Mouse (Mus musculus) monocyte, adult 2 months (primary cell): ENCODE measurements around the gene Sox11.

Source experiments
- DNase-seq, 2 experiments: peaks; one replicate each; pipeline ENCODE4 v3.0.0; 2022; ENCODE audit warnings: low spot score in 2 of 2, low read depth in 1 of 2

The Sox11 gene

DNA sequence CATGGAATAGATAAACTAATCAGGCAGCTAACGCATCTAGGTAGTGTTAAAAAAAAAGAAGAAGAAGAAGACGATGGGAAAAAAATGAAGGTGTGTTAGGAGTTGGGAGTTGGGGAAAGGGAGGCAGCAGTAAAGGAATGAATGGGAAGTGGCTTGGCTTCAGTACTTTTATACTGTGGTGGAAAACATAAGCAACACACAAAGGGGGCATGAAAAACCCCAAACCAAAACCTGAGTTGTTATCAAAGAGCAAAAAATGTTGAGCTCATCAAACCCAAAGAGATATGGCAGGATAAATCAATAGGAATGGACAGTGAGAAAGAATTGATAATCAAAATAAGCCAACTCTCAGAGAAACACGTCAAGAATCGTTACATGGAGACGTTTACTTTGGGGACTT lies 5.6 kb downstream of the Sox11 start:
- DNase-seq, result no peak

DNA sequence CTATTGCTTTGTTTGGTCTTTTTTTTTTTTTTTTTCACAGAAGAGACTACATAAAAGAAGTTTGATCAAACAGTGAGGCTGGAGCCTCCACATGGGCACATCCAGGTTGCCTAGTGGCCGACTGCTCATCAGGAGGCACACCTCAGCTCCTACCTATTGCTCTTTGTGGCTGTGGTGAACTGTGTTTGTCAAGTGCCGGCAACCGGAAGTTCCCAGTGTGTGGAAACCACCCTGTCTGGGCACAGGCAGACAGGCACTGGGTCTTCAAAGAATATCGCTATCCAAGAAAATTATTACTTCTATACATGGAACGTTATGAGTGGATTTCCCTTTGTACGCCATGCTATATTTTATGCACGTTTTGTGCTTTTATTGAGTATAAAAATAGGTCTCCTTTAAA lies 6.0 kb downstream of the Sox11 start:
- DNase-seq, result no peak

DNA sequence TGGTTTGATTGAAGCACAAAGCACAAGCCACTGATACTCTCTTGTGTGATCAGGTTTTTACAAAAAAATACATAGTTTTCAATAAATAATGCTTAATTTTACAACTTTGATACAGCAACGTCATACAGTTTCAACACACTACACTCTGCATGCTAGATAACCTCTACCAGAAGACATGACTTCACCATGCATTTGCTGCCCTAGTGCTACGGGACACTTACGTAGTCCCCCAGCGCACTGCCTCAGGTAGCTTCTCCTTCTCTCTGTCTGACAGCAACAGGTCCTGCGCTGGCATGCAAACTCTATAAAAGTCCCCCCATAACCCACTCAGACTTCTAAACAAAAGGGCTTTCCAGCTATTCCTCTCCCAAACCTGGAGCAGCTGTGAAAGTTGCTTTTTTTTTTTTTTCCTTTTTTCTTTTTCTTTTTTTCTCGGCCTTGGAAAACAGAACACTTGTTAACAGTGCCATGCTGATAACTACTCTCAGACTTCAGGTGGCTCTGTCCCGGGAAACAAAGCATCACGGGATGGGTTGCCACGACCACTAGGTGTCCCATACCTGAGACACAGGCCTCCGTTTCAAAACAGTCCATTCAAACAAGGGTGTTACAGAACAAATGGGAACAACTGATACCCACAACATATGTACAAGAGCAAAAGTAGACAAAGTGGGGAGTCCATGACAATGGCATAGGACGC lies 6.9 kb downstream of the Sox11 start:
- no peak for DNase-seq

DNA sequence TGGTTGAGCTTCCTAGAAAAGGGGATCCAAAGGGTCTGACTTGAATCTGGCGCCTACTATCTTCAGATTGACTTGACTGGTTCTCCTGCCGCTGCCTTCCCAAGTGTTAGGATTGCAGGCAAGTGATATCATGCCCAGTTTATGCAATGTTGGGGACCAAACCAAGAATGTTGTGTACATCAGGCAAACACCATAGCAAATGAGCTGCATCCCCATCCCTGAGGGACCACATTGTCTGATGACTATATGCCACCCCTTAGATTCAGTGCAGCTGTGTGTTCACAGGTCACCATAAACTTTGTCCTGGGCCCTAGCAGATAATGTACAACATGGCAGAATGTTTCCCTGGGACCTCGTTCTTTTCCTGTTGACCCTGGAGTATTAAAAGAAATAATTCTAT lies 8.8 kb downstream of the Sox11 start:
- no peak for DNase-seq

DNA sequence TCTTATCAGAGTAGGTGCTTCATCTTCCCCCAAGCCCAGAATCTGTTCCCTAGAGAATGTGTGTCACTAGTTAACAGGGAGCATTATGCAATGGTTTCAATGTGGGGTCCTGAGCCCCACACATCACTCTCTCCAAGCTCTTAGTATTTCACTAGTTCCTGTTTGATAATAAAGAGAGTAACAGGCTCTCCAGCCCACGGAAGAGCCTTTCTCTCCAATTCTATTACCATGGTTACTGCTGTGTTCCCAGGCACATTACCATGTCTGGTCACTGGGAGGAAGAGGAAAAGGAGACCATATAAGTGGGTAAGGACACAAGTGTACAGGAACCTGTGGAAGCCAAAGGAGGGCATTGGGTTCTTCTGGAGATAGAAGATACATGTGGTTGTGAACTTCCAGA lies 19.0 kb downstream of the Sox11 start:
- no peak for DNase-seq

DNA sequence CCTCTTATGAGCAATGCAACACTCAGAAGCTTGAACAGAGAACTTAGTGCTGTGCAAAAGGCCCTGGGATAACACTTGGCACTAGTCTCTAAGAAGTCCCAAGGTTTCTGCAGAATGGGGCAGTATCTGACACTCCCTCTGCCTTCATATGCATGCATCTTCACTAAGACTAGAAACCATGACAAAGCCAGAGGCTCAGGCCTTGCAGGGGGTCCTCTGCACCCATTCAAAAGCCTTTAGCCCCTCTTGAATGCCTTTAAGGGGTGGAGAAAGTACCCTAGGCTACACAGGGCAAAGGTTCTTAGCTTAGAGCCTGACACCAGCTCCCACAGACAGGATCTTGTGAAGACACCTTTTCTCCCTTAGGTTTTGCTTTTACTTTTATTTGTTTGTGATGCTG lies 21.7 kb downstream of the Sox11 start:
- no peak for DNase-seq

DNA sequence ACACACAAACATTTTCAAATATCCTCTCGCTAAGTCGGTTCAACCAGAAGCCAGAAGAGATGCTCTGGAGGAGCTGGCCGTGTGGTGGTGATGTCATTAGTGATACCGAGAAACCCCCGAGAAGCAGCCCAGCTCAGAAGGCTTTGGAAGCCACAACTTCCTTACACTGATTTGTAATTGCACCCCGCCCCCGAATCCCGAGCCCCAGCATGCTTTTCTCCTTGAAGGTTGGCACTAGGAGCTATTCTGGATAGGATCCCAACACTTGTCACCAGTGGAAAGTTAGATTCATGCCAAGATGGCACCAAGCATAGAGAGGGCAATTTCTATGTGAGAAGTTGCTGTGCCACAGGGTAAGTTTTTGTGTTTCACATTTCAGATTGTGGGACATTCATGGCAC lies 29.4 kb downstream of the Sox11 start:
- DNase-seq, result no peak

DNA sequence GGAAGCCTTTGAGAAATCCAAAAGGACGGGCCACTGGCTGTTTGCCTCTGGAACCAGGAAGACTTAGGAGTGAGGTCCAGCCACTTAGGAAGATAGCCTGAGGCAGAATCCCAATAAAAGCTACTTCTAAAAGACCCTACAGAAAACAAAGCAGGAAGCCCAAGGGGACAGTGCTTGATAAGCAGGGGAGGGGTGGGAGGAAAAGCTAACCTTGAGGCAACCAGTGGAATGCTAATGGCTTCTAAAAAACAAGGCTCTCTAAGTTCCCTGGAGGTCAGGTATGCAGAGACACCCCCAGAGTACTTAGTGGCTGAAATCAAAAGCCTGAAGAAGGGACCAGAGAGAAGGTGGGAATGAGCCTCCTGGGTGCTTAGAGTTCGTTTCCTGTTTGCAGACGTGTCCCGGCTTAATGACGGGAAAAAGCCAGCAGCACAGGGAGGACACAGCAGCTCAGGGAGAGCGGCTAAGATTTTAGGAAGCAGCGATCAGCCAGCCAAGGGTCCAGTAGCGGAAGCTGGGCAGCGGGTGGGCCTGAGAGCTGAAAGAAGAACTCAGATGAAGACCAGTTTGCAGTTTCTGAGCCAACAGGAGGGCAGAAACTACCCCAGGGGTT lies 30.4 kb downstream of the Sox11 start:
- DNase-seq, result no peak

DNA sequence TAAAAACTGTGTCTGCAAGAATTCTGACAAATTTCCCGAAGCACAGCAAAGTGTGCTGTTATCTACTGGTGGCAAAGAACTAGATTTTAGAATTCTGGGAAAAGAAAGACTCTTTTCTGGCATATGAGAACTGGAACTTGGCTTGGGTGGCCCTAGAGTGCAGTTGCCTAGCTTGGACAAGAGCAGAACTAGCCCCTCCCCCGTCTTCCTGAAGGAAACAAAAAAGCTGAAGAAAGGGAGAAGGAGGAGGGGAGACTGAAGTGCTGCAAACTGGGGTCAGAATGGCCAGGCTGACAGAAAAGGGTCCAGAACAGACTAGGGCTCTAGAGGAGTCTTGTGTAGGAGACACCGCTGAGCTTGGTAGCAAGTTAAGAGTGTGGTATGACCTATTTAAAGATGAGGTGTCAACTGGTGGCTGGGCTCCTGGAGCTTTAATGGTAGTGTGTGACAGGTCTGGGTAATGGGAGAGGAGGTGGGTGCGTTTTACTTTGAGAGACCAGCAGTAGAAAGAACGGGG lies 31.0 kb downstream of the Sox11 start:
- no peak for DNase-seq

DNA sequence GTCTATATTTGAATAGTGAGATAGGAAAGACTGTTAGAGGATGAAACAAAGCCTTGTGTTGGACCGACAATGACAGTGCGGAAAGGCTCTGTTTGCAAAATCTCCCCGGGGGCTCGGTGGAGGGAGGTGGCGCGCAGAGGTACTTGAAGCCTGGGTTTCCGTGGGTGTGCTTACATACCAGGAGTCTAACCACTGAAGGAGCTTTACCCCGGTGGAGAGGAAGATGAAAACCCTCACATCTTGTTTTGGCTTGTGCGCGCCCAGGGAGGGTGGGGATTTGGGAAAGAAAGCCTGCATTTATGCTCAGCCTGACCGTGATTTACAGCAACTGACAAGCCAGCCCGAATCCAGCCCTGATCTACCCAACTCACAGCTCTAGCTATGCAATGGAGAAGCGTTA lies 31.7 kb downstream of the Sox11 start:
- no peak for DNase-seq

DNA sequence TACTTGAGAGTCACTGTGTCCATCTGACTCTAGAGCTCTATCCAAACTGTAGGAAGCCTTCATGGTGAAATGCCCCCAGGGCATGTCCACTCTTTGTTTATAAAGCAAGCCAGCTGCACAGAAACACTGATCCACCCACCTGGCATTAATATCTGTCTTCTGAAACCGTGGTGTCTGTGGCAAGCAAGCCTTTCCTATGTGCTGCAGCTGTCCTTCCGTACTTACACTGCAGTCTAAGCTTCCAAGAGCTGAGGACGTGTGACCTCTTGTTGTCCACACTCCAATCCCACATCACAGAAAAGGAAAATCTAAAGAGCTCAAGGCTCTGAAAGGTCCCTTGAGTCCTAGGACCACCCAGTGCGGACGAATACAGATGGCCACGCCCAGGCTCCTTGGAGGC lies 32.4 kb downstream of the Sox11 start:
- DNase-seq, result no peak

DNA sequence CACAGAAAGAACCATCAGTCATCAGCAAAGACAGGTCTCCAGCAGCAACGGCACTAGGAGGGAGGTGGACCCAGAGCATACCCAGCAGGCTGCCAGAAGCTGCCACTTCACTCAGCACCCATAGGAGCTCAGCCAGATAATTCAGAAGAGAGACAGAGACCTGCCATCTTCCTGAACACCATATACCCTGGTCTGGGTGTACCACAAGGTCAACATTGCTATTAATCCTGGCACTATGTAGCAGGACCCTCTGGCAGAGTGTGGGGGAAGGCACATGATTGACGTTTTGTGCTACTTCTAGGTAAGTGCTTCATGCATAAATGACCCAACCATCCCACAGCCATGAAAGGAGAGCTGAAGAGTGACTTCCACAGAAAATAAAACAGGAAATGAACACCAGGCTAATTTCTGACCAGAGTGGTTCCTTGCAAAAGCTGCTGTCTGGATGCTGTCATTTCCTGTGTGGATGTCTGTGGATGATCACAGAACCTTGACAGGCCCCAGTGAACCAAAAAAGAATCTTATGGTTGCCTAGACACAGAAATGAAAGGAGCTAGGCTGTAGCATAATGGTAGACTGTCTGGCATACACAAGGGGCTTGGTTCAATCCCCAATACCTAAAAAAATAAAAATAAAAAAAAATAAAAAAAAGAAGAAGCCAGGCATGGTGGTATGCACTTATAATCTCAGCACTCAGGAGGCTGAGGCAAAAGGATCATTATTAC lies 37.5 kb downstream of the Sox11 start:
- no peak for DNase-seq

DNA sequence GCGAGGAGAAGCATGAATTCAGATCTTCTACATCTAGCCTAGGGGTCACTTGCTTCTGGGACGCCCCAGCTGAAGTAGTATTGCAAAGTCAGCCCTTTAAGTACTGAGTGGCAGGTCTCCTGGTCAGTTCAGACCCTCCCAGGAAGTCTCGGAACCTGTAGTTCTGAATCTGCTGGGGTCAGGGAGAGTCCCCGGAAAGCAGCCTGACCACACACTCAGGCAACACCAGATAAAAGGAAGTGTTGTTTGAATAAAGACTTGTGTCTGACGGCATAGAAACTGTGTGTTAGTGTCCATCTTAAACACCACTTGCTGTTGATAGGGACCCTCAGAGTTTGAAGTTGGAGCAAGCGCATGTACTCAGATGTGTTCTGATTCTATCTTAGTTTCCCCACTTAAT lies 39.2 kb downstream of the Sox11 start:
- DNase-seq, result no peak

DNA sequence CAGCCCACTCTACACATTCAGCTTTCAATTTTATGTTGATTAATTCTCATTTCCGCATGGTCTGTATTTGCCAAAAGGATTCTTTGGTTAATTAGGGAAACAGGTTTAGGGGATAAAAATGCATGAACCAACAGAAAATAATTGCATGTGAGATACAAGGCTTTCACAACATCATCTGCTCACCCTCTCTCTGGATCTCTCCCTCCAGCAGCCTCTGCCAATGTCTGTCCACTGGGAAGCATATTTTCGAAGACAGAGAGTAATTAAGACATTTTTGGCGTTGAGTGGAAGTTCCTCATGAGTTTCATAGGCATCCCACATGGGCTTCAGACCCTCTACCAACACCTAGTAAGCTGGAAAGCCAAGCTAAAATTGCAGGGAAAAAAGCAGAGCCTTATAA lies 43.7 kb downstream of the Sox11 start:
- no peak for DNase-seq

DNA sequence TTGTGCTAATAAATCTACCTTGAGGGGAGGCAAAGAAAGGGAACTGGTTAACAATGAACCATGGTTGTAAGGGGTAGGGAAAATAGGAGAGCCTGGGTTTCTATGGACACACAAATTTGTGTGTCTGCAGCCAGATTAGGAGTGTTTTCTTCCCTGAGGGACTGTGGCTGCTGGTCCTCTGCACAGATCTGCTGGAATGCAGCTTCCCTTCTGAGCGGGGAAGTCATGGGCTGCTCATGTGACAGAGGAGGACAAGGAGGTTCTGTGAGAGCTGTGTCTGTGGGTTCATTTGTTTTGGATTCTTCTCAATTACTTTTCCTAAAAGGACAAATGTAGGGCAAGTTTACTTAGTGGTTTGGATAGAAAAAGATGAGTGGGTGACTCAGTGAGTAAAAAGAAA lies 48.2 kb downstream of the Sox11 start:
- no peak for DNase-seq

DNA sequence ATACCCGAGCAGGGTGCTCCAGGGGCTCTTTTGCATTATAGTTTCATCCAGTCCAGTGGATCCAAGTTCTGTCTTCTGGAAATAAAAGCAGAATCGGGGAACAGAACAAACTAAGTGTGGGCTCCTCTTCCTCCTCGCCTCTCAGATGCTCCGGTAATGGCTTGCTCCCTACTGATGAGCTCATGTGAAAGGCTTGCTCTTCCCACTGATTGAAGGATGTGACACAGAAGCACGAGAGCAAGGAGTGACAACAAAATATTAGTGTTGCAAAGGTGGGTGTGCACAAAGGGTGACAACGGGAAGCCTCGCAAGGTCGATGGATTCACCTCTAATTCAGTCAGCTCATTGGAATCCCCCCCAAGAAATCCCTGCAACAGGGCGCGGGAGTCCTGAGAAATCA lies 48.6 kb downstream of the Sox11 start:
- no peak for DNase-seq

DNA sequence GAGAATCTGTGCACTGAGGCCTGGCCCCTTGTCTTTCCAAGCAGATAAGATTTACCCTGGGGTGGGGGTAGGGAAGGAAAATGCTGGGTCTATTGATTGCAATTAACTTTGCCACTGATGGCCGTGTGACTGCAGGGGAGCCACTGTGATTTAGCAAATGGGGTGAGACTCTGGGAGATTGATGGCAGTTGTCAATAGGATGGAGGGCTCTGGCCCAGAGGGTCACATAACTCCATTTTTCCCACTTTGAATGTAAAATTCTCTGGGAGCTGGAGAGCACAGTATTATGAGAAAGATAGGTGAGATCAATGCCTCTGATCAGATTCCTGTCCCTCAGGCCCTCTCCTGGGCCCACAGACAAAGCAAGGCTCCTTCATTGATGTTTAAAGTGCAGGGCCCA lies 49.2 kb downstream of the Sox11 start:
- DNase-seq, result no peak
